Mouse (Mus musculus) T-cell, adult 2 months (primary cell): ENCODE measurements around the gene Ccdc120.
"Not testable (repeated sequence)": the region's sequence is repeated elsewhere in the genome, so short reads cannot be mapped to it uniquely, and the experiment has no call there.

Source experiments
- DNase-seq: peaks from one replicate; pipeline ENCODE4 v3.0.0; 2022; ENCODE audit warnings: low spot score

Ccdc120 gene

DNA sequence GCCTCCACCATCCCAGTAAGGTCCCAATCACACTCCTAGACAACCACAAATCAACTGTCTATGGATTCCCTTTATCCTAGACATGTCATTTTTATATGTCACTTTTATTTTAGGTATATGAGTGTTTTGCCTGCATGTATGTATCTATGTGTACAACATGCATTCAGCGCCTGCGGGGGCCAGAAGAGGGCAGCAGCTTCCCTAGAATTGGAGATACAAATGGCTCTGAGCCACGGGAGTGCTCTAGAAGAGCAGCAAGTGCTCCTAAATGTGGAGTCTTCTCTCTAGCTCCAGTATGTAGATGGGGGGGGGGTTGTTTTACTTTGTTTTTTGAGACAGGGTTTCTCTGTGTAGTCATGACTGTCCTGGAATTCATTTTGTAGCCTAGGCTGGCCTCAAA is 2.9 kb upstream of the Ccdc120 start:
- DNase-seq = peak; percentile 46

DNA sequence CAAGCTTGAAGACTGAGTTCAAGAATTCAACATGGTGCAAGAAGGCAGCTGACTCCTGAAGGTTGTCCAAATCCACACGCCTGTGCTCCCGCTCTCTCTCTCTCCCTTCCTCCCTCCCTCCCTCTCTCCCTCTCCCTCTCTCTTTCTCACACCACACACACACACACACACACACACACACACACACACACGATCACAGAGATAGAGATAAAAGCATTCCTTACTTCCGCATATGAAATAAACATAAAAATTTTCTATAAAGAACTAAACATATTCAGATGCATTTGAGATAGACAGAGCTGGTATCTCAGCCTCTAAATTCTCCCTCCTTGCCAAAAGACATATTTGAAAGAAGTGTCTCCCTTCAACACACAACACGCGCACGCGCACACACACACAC is 5.3 kb downstream of the Ccdc120 start:
- no peak for DNase-seq

DNA sequence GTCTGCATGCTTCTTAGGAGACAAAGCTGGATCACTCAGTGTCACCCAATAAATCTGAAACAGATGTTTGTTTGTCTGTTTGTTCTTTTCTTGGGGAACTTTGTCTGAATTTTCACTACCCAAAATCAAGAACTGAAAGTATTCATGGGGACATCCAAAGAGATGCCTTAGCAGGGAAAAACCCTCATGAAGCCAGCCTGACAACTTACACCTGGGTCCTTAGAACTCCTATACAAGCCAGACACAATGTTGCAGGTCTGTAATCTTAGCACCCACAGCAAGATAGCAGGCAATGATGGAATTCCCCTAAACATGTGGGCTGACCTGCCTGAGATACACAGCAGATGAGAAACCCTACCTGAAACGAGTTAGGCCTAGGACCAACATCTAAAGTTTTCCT is 5.8 kb downstream of the Ccdc120 start:
- DNase-seq = no peak

DNA sequence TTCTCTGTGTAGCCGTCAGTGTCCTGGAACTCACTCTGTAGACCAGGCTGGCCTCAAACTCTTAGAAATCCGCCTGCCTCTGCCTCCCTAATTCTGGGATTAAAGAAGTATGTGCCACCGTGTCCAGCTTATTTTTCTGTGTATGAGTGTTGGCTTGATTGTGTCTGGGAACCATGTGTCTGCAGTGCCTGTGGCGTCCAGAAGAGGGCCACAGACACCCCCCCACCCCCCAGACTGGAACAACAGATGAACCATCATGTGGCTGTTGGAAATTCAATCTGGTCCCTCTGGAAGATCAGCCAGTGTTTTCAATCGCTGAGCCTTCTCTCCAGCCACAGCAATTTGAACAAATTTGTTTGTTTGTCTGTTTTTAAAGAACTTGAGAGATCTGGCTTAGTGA is 7.2 kb downstream of the Ccdc120 start:
- no peak for DNase-seq

DNA sequence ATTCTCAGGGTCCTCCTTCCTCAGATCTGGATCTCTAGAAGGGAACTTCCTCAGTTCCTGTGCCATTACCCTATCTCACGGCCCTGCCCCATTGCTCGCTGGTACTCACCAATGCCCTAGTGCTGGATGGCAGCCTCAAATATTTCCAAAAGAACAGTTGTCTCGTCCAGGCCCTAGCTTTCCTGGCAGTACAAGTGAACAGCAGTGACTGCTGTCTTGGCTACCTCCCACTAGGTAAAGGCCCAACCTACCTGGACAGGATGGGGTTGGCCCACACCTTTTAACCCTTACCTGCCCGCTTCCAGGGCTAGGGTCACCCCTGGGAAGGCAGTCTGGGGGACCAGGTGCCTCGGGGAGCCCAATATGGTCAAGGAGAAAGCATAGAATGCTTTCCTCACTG is 9.6 kb downstream of the Ccdc120 start:
- no peak for DNase-seq

DNA sequence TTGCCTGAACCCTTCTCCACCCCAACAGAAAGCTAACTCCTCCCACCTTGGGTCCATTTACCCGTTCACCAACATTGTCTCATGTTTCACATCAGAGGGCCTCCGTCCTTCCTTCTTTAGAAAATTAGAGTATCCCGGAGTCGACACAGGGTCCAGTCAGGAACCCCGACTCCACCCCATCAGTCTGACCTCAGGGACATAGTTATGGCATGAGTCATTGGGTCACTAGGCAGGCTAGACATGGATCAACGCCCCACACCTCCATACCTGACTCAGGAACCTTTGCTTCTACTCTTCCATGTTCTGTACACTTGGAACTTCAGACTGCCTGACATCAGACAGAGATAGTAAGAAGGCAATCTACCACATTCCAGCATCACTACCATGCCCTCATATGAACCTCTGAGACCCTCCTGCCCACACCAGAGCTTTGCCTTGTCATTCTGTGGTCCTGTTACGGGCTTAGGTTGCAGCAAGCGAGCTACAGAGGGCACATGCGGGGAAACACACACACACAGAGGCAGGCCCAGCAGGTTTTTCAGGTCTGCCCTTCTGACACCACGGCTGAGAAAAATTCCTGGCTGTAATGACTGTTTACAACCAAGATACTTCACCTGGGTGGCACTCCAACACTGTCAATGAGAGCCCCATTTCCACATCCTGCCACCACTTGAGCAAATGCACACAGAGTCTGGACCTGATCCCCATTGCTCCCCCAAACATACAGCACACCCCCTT is 10.5 kb downstream of the Ccdc120 start:
- no peak for DNase-seq

DNA sequence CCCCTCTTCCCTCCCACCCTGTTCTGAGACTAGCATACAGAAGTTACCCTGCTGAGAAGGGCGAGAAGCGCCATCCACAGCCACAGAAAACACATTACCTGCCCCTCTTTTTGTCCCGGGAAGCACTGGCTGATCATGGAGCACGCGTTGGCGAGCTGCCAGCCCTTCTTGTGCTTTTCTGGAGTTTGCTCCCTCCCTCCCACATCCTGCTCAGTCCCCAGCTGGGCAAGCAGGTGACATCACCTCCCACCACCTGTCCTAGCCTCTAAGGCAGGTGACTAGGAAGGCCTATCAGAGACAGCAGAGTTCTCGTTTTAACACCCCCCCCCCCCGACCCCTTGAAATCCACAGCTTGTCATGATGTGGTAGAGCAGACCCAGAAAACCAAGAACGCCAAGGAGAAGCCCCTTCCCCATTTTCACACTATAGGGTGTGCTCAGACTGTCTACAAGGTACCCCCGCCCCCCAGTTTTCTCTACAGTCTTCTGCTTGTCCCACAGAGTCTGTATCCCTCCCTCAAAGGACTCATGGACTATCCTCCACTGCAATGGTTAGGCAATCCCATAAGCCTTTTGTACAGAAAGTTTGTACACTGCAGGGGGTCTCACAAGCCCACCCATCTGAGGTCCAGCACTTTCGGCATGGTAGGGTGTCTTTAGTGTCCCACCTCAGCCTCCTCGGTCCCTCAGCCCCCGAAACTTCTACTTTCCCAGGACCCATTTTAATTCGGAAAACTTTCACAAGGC is 11.2 kb downstream of the Ccdc120 start:
- DNase-seq = no peak

DNA sequence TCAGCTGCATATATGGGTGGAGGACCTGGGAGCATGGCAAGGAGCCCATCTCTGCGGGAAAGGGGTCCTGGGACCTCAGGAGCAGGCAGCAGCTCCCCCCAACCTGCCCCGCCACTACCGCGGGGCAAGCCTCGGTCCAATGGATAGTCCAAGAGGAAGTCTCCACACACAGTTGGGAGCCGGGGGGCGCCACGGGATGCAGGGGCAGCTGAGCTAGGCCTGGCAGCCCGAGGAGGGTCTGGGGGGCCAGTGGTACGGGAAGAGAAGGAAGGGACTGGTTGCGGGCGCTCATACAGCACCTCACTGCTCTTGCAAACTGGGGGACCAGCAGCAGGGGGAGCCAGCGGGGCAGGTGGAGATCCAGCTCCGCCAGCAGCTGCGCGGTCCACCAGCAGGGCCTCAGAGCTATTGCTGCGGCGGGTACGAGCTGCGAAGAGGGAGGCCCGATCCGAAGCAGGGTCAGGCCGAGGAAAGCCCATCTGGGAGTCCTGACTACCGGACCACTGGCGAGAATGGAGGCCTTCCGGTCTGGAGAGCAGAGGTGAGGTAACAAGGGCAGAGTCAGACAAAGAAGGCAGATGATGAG is 17.0 kb downstream of the Ccdc120 start:
- peak; percentile 79 for DNase-seq

DNA sequence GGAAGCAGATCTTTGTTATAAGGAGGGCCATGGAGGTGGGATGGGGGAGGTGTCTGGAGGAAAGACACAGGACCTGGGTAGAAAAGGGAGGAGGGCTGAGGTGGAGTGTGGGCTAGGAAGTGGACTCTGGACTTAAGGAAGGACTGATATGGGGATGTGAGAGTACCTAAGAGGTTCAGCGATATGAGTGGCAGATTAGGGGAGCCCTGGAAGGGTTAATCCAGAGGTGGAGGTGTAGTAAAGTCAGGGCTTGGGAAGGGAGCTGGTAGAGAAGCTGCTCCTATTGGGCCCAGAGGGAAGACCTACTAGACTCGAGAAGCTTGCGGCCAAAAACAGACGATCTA is 21.8 kb downstream of the Ccdc120 start:
- DNase-seq = no peak

DNA sequence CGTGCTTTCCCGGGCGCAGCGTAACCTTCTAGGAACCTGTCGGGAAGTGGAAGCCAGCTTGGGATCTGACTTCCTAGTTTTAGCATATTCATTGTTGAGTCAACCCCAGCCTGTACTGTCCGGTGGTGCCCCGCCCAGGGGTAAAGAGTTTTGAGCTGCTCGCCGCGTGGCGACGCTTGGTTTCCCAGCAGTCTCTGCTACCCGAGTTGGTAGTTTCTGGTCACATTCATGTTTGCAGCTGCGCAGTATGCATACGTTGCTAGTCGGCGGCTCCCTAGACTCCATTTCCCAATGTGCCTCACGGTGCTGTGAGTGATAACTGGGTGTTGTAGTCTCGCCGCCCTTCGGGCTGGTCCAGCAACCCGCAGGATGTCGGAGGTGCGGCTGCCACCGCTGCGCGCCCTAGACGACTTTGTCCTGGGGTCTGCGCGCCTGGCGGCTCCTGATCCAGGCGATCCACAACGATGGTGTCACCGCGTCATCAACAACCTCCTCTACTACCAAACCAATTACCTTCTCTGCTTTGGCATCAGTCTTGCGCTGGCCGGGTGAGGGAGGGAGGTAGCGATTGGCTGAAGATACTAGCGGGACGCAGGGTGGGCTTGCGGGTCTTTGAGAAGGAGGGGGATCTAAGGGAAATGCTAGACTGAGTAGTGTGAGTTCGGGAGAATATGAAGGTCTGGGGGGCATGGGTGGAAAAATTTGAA is 22.3 kb downstream of the Ccdc120 start, which contains the start of gene Praf2:
TSS of gene Praf2 (plus strand) at position 225 of the 707 bp plus-strand sequence.
- DNase-seq = peak; percentile 79

DNA sequence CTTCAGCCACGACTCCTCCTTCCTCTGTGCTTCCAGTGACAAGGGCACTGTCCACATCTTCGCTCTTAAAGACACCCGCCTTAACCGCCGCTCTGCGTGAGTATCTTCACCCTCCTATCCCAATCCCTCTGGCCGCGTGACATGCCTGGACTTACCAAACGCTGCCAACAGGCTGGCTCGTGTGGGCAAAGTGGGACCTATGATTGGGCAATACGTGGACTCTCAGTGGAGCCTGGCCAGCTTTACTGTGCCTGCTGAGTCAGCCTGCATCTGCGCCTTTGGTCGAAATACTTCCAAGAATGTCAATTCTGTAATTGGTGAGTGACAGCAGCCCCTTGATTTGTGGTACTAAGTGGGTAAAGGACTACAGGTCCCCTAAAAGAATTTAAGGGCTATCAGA is 23.5 kb downstream of the Ccdc120 start:
- DNase-seq = no peak

DNA sequence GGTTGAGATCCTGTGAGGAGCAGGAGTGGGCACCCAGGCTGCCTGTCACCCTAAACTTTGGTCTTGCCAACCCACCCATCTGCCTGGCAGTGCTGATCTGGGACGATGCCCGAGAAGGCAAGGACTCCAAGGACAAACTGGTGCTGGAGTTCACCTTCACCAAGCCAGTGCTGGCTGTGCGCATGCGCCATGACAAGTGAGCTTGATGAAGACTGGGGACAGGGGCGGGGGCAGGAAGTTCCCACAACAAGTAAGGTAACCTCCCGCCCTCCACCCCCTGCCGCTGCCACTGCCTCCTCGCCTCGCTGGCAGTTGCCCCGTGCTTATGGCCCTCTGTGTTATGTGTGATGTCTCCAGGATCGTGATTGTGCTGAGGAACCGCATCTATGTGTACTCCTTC is 24.9 kb downstream of the Ccdc120 start:
- no peak for DNase-seq

DNA sequence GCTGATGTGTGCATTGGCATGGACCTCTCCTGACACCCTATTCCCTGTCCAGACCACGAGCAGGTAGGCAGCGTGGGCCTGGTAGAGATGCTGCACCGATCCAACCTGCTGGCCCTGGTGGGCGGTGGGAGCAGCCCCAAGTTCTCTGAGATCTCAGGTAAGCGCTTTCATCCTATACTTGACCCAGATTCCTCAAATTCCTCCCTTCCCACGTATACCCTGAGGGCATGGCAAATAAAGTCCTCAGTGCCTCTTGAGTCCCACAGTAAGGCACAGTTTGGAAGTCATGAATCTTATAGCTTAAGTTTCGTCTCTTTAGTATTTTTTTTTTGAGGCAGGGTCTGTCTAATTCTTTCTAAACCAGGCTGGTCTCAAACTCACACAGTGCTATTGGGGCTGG is 26.6 kb downstream of the Ccdc120 start:
- DNase-seq = no peak

DNA sequence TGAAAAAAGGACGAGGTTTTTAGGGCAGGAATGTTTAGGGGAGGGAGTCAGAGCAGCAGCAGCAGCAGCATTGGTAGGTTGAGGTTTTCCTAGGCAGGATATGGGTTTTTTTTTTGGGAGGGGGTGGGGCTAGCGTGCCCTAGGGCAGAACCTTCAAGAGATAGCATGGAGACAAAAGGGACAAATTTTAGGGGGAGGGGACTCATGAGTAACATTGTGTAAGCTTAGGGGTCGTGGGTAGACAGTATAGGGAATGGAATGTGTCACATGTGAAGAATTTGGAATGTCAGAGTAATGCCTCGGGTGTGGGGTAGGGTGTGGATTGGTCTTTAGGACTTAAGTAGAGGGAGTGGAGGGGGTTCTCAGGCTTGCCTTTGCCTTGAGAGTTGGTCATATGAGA is 28.0 kb downstream of the Ccdc120 start:
- no peak for DNase-seq

DNA sequence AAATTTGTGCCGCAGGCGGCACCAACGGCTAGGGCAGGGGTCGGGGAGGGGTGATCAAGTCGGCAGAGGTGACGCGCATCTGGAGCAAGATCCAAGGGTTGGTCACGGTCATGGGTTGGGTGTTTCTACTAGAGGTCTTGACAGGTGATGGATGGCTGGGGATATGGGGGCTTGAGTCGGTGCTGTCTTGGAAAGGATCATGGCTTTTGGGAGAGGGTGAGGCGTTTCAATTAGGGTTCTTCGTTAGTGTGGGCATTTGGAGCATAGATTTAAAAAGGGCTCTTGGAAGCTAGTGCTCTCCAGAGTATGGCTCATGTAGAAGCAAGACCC is 28.5 kb downstream of the Ccdc120 start:
- DNase-seq = no peak

DNA sequence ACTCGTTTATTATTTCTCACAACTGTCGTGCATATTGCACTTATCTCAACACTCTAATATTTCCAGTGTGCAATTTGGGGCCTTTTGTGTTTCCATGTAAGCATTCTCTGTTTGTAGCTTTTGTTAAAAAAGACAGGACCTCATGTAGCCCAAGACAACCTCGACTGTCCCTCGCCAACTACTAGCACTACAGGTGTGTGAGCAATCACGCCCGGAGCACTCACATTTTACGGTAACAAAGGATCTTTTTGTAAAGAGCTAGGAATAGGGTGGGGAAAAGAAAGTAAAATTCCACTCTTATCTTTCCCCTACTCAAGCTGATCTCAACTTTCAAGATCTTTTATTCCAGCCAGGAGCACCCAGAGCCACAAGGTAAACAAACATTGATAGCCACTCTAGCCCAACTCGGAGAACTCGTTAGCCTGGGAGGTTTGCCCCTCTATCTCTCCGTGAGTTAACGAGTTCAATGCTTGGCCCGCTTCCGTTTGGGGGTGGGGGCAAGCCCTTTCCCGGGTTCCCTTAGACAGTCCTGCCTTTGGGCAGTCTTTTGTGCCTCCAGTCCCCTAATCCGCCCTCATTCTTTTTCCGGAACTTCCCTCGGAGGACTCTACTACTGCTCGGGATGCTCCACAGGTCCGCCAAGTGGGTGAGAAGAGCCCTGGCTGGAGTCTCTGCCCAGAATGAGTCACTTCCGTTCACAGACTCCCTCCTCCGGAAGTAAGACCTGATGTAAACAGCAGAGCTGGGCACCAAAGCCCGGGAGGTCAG is 29.0 kb downstream of the Ccdc120 start, which contains the start of gene Gm45208:
TSS of gene Gm45208 (plus strand) at position 732 of the 768 bp plus-strand sequence.
- DNase-seq = peak; percentile 75

DNA sequence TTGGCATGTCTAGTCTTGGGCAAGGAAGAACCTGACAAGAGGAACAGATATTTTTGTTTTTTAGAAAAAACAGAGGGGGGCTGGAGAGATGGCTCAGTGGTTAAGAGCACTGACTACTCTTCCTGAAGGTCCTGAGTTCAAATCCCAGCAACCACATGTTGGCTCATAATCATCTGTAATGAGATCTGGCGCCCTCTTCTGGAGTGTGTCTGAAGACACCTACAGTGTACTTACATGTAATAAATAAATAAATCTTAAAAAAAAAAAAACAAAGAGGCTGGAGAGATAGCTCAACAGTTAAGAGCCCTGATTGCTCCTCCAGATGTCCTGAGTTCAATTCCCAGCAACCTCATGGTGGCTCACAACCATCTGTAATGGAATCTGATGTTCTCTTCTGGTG is 34.6 kb downstream of the Ccdc120 start:
- DNase-seq = peak; percentile 13

DNA sequence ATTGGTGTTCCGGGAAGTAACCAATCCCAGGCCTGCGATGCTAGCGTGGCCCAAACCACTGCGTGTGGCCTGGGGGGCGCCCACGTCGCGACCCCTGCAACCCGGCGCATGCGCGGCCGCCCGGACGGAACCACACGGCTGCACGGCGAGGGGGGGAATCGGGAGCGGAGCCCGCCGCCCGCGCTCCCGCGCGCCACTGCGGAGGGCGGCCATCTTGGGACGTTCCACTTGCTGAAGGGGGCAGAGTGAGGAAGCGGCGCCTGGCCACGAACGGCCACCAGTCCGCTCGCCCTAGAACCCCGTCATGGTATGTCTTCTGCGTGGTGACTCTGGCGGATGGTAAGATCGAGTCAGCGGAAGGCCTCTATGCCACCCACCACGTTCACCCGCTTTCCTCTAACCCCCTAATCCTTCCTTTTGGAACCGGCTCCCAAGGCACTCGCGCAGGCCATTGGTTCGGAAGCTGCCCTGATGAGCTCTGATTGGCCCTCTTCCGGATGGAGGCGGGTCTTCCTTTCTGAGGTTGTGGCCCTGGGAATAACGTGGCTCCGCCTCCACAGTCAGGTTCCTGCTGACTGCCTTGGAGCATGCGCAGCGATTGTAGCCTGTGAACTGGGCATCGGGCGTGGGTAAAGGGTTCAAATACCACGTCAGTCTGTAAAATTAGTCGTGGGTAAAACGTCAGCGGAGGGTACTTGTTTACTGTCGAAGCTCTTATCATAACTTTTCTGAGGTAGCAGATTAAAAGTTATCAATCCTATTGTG is 36.4 kb downstream of the Ccdc120 start, which contains the start of gene Wdr45:
TSS of gene Wdr45 (plus strand) at position 199 of the 765 bp plus-strand sequence.
- peak; percentile 94 for DNase-seq

DNA sequence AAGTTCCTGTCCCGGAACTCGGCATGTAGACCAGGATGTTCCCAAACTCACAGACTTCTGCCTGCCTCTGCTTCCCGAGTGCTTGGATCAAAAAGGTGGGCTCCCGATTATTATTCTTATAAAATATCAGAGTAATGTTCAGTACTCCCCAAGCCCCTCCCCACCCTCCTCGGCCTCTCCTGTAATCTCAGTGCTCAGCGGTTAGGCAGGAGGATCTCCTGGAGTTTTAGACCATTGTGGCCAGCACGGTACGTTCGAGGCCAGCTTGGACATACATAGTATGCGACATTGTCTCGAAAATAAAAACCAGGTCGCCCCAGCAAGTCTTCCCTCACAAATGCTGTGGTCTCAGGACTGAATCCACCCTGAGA is 37.0 kb downstream of the Ccdc120 start:
- not testable (repeated sequence) for DNase-seq

DNA sequence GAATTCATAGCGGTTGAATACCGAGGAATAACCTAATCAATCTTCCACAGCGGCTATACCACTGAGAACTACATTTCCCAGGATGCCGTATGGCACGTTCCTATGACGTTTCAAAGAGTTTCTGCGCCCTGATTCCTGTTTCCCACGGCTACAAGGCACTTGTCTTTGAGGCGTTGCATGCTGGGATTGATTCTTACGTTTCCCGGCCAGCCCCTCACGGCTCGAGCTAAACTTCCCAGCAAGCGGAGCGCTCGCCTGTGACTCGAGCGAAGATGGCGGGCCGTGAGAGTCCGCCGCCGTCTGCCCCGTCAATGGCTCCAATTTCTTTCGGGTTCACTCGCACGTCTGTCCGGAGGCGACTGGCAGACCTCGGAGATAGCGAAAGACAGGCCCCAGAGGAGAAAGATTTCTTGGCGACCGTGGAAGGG is 53.7 kb downstream of the Ccdc120 start, which contains the start of gene Gpkow:
TSS of gene Gpkow (plus strand) at position 178 of the 428 bp plus-strand sequence.
- DNase-seq = peak; percentile 88

DNA sequence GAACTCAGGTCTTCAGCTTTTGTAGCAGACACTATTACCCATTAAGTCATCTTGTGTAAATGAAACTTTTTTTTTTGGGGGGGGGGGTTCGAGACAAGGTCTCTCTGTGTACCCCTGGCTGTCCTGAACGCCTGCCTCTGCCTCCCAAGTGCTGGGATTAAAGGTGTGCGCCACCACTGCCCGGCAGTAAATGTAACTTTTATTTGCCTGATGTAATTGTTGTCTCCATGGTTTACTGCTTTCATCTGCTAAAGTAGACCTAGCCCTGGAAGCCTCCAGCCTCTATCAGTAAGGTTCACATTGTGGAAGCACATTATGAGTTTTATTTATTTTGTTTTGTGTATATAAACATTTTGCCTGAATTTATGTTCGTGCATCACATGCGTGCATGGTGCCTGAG is 54.2 kb downstream of the Ccdc120 start:
- no peak for DNase-seq
